Mouse (Mus musculus) fibroblast of lung, adult 2 months (primary cell): Measurements from ENCODE around the gene Med7.

Source experiments
- DNase-seq: peaks from one replicate; pipeline ENCODE4 v3.0.0-alpha.2; 2011; ENCODE audit warnings: low read depth

The Med7 gene

DNA sequence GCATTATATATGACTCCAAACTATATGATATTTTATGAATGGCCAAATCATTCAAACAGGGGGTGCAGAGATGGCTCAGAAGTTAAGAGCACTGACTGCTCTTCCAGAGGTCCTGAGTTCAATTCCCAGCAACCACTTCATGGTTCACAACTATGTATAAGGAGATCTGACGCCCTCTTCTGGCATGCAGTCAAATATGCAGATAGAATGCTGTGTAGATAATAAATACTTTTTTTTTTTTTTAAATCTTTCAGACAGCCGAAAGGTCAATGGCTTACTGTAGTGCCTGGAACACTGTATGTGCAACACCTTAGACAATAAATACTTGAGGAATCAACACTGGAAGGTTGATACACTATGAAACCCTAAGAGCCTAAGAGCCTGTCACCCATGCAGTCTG, 6.6 kb upstream of the Med7 start:
- no peak for DNase-seq

DNA sequence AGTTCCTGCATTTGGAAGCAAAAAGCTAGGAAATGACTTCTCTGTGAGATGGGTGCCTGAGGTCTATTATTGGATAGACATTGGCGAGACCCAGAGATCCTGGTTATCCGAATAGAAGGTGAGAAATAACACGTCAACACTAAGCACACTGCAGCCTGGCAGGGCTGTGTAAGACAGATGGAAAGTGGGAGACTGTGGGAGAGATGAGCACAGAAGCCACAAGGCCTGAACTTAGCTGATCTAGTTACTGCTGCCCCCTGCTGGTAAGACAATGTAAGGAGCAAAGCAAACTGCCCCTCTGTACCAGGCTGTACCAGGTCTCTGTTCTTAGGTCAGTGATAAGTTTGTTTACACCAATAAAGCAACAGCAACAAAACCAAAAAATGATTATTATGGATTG, 5.6 kb upstream of the Med7 start:
- DNase-seq, result no peak

DNA sequence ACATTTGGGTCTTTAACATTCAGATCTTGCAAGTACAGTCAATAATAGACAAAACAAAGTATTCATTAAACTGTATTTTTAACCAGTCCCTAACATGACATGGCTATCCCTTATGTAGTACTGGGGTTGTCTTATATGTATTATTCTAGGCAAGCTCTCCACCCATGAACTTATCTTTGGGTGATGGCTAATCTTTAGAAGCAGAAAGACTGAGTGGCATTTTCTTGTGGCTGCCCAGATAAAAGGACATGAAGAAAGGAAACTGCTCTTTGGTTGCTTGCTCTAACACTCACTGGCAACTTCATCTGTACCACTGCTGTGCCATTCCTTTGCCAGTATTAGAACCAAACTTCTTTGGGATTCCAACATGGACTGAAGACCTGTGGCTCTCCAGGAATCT, 1.4 kb upstream of the Med7 start:
- no peak for DNase-seq

DNA sequence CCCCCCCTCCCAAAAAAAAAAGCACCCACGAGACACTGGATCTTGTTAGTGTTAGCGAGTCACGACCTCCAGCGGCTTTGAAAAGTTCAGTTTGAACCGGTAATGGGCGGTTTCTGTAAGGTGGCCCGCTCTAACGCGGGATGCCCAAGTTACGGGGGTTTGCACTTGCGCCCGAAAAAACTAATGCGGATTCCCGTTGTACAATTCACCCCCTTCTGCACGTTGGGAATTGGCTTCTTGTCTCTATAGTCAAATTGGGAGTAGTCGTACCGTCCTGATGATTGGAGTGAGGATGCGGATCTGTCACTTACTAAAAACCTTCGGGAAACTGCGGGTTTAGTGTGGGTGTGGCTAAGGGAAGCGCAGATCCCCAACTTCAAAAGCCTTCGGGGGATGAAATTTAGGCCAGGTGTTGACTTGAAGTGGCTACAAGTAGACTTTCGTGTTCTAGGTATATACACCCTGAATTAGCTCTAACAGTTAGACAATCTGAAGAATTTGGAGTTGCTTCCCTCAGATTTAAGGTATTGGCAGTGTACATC, 805 bp downstream of the Med7 start:
- no peak for DNase-seq

DNA sequence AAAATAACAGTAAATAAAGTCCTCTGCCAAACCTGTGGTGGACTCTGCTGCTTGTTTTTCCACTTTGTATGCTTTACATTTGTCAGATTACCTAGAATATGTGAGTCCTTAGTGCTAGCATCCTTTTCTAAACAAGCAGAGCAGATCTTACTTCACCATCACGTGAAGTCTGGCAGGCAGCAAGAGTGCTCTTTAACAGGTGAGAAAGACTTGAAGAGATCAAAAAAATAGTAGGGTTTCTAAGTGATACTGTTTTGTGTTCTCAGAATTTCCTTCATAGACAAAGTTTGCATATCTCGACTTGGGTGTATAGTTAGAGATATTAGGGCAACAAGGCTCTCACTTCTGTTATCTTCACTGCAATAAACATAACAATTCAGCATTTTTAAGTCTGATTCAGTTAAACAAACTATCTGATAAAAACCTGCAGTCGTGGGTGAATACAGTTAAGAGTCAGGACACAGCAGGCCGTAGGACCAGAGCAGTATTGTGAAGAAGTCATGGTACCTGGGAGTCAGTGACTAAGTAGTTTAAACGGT, 2.3 kb downstream of the Med7 start:
- DNase-seq, result no peak

DNA sequence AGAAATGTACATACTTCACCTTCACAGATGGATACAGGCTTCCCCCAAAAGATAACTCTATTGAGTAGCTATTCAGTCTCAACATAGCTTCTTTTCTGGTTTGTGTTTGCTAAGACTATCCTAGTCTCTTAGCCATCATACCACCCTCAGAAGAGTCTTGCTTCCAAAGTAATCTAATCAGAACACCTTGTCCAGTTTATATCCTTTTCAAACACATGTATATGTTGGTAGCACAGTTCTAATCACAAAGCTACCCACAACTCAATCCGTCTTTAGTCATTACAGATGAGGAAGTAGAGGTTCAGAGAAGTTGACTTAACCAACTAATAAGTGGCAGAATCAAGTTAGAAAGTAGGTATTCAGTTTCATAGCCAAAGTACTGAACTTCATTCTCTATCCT, 5.0 kb downstream of the Med7 start:
- no peak for DNase-seq

DNA sequence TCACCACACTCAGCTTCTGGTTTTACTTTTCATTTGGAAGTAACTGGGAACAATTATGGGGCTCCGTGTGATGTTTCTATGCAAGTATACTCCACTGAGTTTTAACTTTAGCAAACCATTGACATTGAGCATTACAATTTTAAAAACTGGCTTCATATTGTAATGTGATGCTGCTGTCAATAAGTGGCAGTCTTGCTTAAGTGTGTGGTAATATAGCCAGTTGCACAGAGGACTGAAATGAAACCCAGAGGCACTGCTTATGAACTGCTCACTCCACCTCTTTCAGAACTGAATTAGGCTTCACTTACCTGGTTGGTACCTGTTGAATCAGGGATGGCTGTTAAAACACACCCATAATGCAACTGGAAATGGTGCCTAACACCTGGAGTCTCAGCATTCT, 6.4 kb downstream of the Med7 start:
- DNase-seq, result no peak

DNA sequence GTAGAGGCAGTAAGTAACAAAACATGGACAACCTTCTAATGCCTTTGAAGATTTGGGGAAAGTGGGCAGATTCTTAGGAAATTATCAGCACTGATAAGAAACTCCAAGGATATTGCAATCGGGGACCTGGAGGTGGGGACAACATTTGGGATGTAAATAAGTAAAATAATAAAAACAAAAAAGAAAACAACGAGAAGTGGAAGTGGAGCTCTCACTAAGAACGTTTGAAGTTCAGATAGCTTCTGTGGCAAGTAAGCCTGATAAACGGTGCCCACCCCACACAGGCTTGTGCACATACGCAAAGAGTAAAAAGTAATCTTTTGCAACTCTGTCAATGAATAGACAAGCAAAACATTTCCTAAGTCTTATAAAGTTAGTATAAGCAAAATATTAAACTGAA, 7.3 kb downstream of the Med7 start:
- no peak for DNase-seq

DNA sequence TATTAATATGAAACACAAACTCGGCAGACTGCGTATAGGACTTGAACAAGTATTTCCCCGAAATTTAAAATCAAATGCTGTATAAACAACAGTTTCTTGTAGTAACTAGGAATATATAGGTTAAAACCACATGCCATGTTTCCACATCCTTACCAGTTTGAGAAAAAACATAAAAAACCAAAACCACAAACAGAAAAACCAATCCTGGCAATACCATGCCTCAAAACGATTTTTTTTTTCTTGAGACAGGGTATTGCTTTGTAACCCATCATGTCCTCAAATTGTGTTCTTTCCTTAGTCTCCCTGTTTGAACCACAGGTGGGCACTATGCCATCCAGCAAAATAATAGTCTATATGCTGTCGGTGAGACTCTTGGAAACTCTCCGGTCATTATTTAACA, 9.4 kb downstream of the Med7 start:
- DNase-seq, result no peak

DNA sequence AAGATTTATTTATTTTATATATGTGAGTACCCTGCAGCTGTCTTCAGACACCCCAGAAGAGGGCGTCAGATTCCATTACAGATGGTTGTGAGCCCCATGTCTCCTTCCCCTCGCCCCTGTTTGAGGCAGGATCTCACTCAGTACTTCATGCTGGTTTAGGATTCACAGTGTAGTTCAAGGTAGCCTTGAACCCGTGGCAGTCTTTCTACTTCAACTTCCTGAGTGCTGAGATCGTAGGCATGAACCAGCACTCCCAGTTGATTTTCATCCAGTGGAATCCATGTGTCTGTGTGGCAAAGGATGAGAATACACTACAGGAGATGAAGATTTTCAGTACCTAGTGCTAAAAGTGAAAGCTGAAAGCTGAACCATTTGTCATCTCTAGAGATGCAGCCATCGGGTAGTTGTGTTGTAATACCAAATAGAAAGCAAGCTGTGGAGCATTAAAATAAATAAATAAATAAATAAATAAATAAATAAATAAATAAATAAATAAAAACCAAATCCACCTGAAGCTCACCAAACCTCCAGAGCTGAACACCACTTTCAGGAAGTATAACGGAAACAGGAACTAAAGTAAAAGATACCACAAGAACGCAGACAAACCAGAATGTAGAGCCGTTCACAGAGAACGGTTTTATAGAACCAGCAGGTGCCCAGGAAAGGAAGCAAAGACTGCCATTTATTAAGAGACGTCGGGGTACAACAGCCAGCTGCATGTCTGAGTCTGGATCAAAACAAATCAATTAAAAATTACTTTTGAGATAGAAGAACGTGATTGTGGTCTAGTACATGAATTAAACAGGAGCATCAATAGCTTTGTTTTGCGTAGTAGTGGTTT, 11.1 kb downstream of the Med7 start:
- no peak for DNase-seq

DNA sequence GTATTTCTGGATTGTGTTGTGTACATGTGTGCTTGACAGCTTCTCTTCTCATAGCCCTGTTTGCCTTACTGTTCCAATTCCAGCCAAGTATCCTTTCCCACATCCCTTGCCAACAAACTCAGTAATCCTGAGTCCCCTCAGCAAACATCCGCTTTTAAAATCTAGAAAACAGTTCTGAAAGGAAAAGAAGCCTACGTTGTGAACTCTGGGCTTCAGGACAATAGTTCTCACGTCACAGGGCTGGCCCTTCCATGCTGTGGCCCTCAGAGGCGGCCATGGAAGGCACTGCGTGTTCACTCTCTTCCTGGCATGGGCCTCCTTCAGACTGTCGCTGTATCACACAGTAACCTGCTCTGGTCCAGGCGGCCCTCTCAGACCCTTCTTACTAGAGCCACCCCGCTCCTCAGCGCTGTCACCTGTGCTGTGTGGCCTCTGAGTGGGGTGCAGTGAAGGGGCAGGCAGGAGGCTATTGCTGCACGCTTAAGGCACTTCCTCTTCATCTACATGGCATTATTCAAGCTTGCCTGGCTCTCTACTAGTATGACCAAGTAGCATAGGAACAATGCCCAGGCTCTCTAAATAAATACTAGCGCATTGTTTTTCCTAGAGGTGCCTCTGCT, 12.8 kb downstream of the Med7 start:
- no peak for DNase-seq

DNA sequence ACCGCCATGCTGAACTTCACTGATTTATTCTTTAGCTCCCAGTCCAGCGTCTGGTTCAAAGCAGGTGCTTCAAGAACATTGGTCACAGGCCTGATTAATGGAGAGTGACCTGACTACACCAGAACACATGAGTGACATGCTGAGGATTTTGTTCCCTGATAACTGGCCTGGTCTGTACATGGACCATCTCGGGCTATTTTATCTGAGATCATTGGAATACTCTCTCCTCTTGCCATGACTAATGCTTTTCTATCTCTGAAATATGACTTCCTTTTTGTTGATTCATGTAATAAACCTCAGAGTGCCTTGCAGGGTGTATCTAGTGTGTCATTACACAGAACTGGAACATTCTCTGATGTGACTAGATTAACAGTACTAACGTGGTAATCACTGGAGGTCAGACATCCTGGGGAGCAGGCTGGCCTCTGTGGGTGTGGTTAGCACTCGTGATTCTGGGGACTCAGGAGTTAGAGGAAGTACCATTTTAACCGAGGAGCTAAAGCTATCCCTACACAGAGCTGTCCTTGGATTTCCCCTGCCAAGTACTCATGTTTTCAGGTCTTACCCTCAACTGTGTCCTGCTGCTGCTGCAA, 17.8 kb downstream of the Med7 start, which contains the start of gene Havcr2:
Havcr2 (plus strand) TSS at position 483 of the 593 bp plus-strand sequence.
- no peak for DNase-seq

DNA sequence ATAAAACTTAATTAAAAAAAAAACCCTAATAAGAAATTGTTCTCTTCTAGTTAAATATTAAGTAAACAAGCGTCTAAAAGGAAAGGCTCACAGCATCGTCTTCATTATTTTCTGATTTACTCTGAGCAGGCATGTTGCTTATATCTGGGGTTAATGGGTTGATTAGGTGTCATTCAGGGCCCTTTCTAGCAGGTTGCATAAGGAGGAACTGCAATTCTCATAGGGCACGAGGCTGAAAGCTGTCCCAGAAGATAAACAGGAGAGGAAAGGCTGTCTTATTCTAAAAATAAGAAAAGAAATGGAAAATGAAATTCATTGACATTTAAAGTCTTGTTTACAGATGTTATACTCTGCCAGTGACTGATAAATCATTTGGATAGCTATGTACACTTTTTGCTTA, 23.2 kb downstream of the Med7 start:
- DNase-seq, result no peak

DNA sequence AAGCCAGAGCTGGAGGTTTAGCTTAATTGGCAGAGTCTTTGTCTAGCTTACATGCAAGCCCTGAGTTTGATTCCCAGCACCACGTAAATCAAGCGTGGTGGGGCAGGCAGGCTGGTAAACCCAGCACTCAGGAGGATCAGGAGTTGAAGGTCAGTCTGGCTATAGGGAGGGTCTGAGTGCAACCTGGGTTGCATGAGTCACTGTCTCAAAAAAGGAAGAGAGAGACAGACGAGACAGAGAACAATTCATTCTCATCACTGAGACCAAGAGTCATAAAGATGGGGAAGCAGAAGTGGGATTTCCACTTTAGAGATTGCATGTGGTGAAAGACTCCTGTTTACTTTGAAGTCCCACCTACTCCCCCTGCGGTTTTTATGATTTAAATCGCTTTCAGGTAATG, 24.6 kb downstream of the Med7 start:
- DNase-seq, result no peak

DNA sequence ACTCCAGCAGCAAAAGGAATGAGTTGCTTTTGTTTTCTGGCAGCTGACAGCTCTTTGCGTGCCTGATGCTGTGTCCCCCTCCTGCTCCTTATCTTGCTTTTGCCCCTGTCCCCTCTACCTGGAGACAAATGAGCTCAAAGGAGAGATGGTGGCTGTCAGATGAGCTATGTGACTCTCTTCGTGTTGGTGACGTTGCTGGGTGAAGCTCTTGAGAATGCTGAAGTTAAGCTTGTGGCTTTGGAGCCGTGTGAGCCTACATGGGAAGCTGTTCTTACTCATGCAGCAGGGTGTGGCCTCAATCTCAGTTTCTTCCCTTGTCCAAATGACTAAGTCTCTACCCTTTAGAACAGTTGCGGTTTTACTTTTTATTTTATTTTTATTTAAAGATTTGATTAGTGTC, 25.2 kb downstream of the Med7 start:
- DNase-seq, result peak; percentile 48

DNA sequence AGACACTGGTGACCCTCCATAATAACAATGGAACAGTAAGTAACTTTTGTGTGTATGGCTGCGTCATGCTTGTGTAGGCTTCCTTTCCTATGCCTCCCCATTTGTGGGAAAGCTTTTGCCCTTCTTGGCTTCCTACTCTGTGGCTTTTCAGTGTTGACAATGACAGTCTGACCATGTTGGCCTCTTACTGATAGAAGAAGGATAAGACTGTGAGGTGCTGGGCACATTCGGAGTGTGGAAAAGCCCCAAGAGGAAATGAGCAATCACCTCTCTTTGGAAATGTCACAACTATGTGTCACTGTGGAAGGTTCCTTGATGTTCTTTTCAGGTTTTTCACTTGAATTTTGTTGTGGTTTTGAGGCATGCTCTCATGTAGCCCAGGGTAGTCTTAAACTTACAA, 30.2 kb downstream of the Med7 start:
- no peak for DNase-seq

DNA sequence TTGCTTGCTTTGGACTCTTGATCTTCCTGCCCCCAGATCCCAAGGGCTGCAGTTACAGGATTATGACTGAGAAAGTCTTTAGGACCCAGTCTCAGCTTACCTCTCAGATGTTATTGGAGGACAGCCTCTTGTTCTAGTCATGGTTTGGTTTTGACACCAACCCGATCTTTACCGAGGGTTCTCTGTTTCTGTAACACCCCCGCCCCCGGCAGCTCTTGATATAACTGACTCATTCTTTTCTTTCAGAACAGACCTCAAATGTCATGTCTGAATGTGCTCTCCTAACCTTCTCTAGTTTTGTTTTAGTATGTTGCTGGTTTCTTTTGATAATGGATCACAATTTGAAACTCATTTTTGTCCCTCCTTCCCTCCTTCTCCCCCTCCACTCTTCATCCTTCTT, 37.5 kb downstream of the Med7 start:
- DNase-seq, result no peak

DNA sequence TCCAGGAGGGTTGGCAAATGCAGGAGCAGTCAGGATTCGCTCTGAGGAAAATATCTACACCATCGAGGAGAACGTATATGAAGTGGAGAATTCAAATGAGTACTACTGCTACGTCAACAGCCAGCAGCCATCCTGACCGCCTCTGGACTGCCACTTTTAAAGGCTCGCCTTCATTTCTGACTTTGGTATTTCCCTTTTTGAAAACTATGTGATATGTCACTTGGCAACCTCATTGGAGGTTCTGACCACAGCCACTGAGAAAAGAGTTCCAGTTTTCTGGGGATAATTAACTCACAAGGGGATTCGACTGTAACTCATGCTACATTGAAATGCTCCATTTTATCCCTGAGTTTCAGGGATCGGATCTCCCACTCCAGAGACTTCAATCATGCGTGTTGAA, 42.6 kb downstream of the Med7 start:
- no peak for DNase-seq

DNA sequence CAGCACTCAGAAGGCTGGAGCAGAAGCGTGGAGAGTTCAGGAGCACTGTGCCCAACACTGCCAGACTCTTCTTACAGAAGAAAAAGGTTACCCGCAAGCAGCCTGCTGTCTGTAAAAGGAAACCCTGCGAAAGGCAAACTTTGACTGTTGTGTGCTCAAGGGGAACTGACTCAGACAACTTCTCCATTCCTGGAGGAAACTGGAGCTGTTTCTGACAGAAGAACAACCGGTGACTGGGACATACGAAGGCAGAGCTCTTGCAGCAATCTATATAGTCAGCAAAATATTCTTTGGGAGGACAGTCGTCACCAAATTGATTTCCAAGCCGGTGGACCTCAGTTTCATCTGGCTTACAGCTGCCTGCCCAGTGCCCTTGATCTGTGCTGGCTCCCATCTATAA, 43.8 kb downstream of the Med7 start:
- no peak for DNase-seq

DNA sequence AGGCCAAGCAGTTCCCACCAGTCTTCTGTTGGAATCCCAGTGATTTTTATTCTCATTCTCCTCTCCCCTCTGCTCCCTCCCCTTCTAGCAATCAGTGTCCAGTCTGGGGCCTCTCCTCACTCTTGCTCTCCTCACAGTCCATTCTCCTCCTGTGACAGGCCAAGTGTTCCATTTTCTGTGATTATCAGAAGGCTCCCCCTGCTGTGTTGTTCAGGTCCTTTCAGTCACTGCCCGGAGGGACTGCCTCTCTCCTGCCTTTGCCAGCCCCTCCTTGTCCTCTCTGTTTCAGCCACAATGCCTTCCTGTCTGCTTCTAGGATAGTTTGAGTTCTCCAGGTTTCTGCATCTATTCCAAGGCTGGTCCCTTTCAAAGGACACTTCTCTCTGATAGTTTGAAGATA, 51.5 kb downstream of the Med7 start:
- no peak for DNase-seq

DNA sequence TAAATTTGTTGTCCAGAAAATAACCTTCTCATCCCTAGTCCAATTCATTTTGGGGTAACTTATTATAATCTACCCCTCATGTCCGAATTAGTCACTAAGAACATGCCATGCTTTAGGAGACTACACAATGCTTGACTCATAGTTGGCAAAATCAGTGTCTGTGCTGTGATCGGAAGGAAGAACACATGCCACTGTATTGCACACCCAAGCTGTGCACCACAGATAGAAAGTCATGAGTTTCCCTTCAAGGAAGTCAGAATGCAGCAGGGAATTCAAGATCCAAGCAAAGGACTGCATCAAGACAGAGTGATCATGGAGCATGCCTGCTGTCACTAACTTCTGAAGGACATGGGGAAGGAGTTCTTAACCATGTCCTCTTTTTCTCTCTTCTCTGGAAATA, 51.9 kb downstream of the Med7 start:
- DNase-seq, result no peak
